Mouse (Mus musculus): ENCODE results near the gene Bco1. TPM values are rescaled to one million over a fixed set of nuclear protein-coding genes. Genes with fewer than 3 reads are reported as not detected.
A peak's percentile ranks its signal among the peaks of the same experiment; 100 is the strongest.

The Bco1 gene
- 1.2 and 1.4 TPM in 2 replicates for polyA plus RNA-seq (2015; fragmentation: Nextera tagmentation; extraction: Ambion mirVana)

- no peaks in the 10 kb centered on the region for H3K27me3 ChIP-seq (replicated peaks)
- H3K36me3 ChIP-seq = no peaks in the 10 kb centered on the region
- no peak within 1 kb of the TSS for H3K9ac ChIP-seq
- peak; percentile 48; the same call in 1 of the 2 replicates for ATAC-seq
- 42% methylated on average over 12 of the region's 12 CpGs for WGBS
- no peak within 1 kb of the TSS for H3K27ac ChIP-seq
- H3K4me2 ChIP-seq (replicated peaks) = 0 out of 2 replicates have a peak within 1 kb of the TSS, but pooled peaks have one; percentile 25
- H3K4me1 ChIP-seq (replicated peaks) = peaks cover 18% of the 10 kb centered on the region; the same call in 1 of the 2 replicates
- H3K9me3 ChIP-seq = no peaks in the 10 kb centered on the region
- no peak within 1 kb of the TSS for H3K4me3 ChIP-seq (replicated peaks)
Observed at GRCm38 (mm10) chr8:117095647-117096046, at the start of gene Bco1. Gene Bco1 (plus strand): TSS chr8:117095854.

- H3K27me3 ChIP-seq (replicated peaks) = no peaks in the 10 kb centered on the region
- no peak overlapping the region for H3K9ac ChIP-seq
- H3K27ac ChIP-seq = no peak overlapping the region
- no peaks in the 10 kb centered on the region for H3K4me1 ChIP-seq (replicated peaks)
- H3K36me3 ChIP-seq = no peaks in the 10 kb centered on the region
- H3K4me3 ChIP-seq (replicated peaks) = no peak overlapping the region
- no peak overlapping the region for H3K4me2 ChIP-seq (replicated peaks)
- ATAC-seq = no peak
- 66% methylated on average over 7 of the region's 7 CpGs for WGBS
- no peaks in the 10 kb centered on the region for H3K9me3 ChIP-seq
Observed at GRCm38 (mm10) chr8:117049444-117049843, 46.2 kb upstream of the Bco1 start.

GRCm38 (mm10) chr8:117050763-117051162 is 44.9 kb upstream of the Bco1 start:
- whole genome bisulfite sequencing = 80% methylated on average over 9 of the region's 9 CpGs
- Histone ChIP-seq H3K4me3 (replicated peaks) (no peak overlapping the region), H3K4me2 (replicated peaks) (no peak overlapping the region), H3K4me1 (replicated peaks) (no peaks in the 10 kb centered on the region), H3K9me3 (no peaks in the 10 kb centered on the region), H3K9ac (no peak overlapping the region), H3K27ac (no peak overlapping the region), H3K27me3 (replicated peaks) (no peaks in the 10 kb centered on the region), H3K36me3 (no peaks in the 10 kb centered on the region)
- no peak for ATAC-seq

GRCm38 (mm10) chr8:117051316-117051715 is 44.3 kb upstream of the Bco1 start:
- WGBS = 59% methylated on average over 9 of the region's 9 CpGs
- Histone ChIP-seq H3K36me3 (no peaks in the 10 kb centered on the region), H3K9ac (no peak overlapping the region), H3K4me2 (replicated peaks) (no peak overlapping the region), H3K4me3 (replicated peaks) (no peak overlapping the region), H3K9me3 (no peaks in the 10 kb centered on the region), H3K27me3 (replicated peaks) (no peaks in the 10 kb centered on the region), H3K4me1 (replicated peaks) (no peaks in the 10 kb centered on the region), H3K27ac (no peak overlapping the region)
- ATAC-seq = no peak

- Histone ChIP-seq H3K27ac (no peak overlapping the region), H3K4me1 (replicated peaks) (no peaks in the 10 kb centered on the region), H3K36me3 (no peaks in the 10 kb centered on the region), H3K9me3 (no peaks in the 10 kb centered on the region), H3K9ac (no peak overlapping the region), H3K4me2 (replicated peaks) (no peak overlapping the region), H3K27me3 (replicated peaks) (no peaks in the 10 kb centered on the region), H3K4me3 (replicated peaks) (no peak overlapping the region)
- WGBS = 70% methylated on average over 12 of the region's 12 CpGs
- peak; percentile 51; the same call in 1 of the 2 replicates for ATAC-seq
Observed at GRCm38 (mm10) chr8:117053135-117054079, 42.2 kb upstream of the Bco1 start.

GRCm38 (mm10) chr8:117054146-117054545 is 41.5 kb upstream of the Bco1 start:
- Histone ChIP-seq H3K4me1 (replicated peaks) (no peaks in the 10 kb centered on the region), H3K27ac (no peak overlapping the region), H3K4me2 (replicated peaks) (no peak overlapping the region), H3K9ac (no peak overlapping the region), H3K36me3 (no peaks in the 10 kb centered on the region), H3K4me3 (replicated peaks) (no peak overlapping the region), H3K27me3 (replicated peaks) (no peaks in the 10 kb centered on the region), H3K9me3 (no peaks in the 10 kb centered on the region)
- ATAC-seq = no peak
- WGBS = 86% methylated on average over 3 of the region's 3 CpGs

GRCm38 (mm10) chr8:117055097-117055496 is 40.6 kb upstream of the Bco1 start:
- H3K9ac ChIP-seq = no peak overlapping the region

GRCm38 (mm10) chr8:117059021-117059420 is 36.6 kb upstream of the Bco1 start:
- Histone ChIP-seq H3K9me3 (no peaks in the 10 kb centered on the region), H3K27me3 (replicated peaks) (no peaks in the 10 kb centered on the region), H3K4me1 (replicated peaks) (no peaks in the 10 kb centered on the region), H3K4me3 (replicated peaks) (no peak overlapping the region), H3K36me3 (no peaks in the 10 kb centered on the region), H3K9ac (no peak overlapping the region), H3K27ac (no peak overlapping the region), H3K4me2 (replicated peaks) (no peak overlapping the region)
- ATAC-seq = no peak
- 61% methylated on average over 7 of the region's 7 CpGs for WGBS

More at GRCm38 (mm10) chr8:117055097-117055496, 40.6 kb upstream of the Bco1 start:
- H3K27me3 ChIP-seq (replicated peaks) = no peaks in the 10 kb centered on the region
- no peak overlapping the region for H3K4me3 ChIP-seq (replicated peaks)
- H3K36me3 ChIP-seq = no peaks in the 10 kb centered on the region
- no peak overlapping the region for H3K27ac ChIP-seq
- 58% methylated on average over 6 of the region's 6 CpGs for WGBS
- H3K9me3 ChIP-seq = no peaks in the 10 kb centered on the region
- no peaks in the 10 kb centered on the region for H3K4me1 ChIP-seq (replicated peaks)
- peak; percentile 40; the same call in 1 of the 2 replicates for ATAC-seq
- H3K4me2 ChIP-seq (replicated peaks) = no peak overlapping the region

- Histone ChIP-seq H3K27me3 (replicated peaks) (no peaks in the 10 kb centered on the region), H3K4me2 (replicated peaks) (no peak overlapping the region), H3K36me3 (no peaks in the 10 kb centered on the region), H3K4me1 (replicated peaks) (no peaks in the 10 kb centered on the region), H3K9ac (no peak overlapping the region), H3K9me3 (no peaks in the 10 kb centered on the region), H3K4me3 (replicated peaks) (no peak overlapping the region), H3K27ac (no peak overlapping the region)
- WGBS = 82% methylated on average over 13 of the region's 13 CpGs
- no peak for ATAC-seq
Observed at GRCm38 (mm10) chr8:117060306-117060705, 35.3 kb upstream of the Bco1 start.

GRCm38 (mm10) chr8:117061180-117061880 is 34.3 kb upstream of the Bco1 start:
- no peaks in the 10 kb centered on the region; the same call in 1 of the 2 replicates for H3K27me3 ChIP-seq (replicated peaks)
- no peak overlapping the region for H3K27ac ChIP-seq
- H3K36me3 ChIP-seq = no peaks in the 10 kb centered on the region
- WGBS = 60% methylated on average over 13 of the region's 13 CpGs
- H3K4me3 ChIP-seq (replicated peaks) = no peak overlapping the region
- H3K9me3 ChIP-seq = no peaks in the 10 kb centered on the region
- no peak overlapping the region for H3K9ac ChIP-seq
- H3K4me1 ChIP-seq (replicated peaks) = no peaks in the 10 kb centered on the region
- ATAC-seq = no peak
- H3K4me2 ChIP-seq (replicated peaks) = no peak overlapping the region

GRCm38 (mm10) chr8:117066955-117067354 is 28.7 kb upstream of the Bco1 start:
- Histone ChIP-seq H3K36me3 (no peaks in the 10 kb centered on the region), H3K27ac (no peak overlapping the region), H3K4me3 (replicated peaks) (no peak overlapping the region), H3K4me1 (replicated peaks) (no peaks in the 10 kb centered on the region), H3K9ac (no peak overlapping the region), H3K27me3 (replicated peaks) (no peaks in the 10 kb centered on the region; the same call in 1 of the 2 replicates), H3K4me2 (replicated peaks) (no peak overlapping the region), H3K9me3 (no peaks in the 10 kb centered on the region)
- 83% methylated on average over 7 of the region's 7 CpGs for WGBS
- no peak for ATAC-seq

GRCm38 (mm10) chr8:117067396-117067795 is 28.3 kb upstream of the Bco1 start:
- Histone ChIP-seq H3K4me3 (replicated peaks) (no peak overlapping the region), H3K9ac (no peak overlapping the region), H3K9me3 (no peaks in the 10 kb centered on the region), H3K27ac (no peak overlapping the region), H3K4me2 (replicated peaks) (no peak overlapping the region), H3K4me1 (replicated peaks) (no peaks in the 10 kb centered on the region), H3K27me3 (replicated peaks) (no peaks in the 10 kb centered on the region; the same call in 1 of the 2 replicates), H3K36me3 (no peaks in the 10 kb centered on the region)
- no peak for ATAC-seq
- 87% methylated on average over 11 of the region's 11 CpGs for WGBS

Measured in intestine, embryonic 15.5 days (tissue).